Mouse (Mus musculus): ENCODE data around the gene Zfp989. TPM values are rescaled to one million over a fixed set of nuclear protein-coding genes. Genes with fewer than 3 reads are reported as not detected.
A peak's percentile ranks its signal among the peaks of the same experiment; 100 is the strongest.
"Not testable (repeated sequence)": the region's sequence is repeated elsewhere in the genome, so short reads cannot be mapped to it uniquely, and the experiment has no call there.

Zfp989 gene
- 0.21 TPM in 1 of 2 replicates, not detected in the other for polyA plus RNA-seq (2014; fragmentation: Nextera tagmentation; extraction: Ambion mirVana)

GRCm38 (mm10) chr4:146971757-146972156 lies at the start of gene Zfp989:
Gene Zfp989, plus strand, starts transcription at chr4:146971976.
- not testable (repeated sequence) for H3K9ac ChIP-seq (ENCODE audit: low read depth, low read length); H3K27ac ChIP-seq (ENCODE audit: low read depth, low read length); H3K9me3 ChIP-seq (ENCODE audit: control insufficient read depth, low read length); H3K27me3 ChIP-seq (ENCODE audit: control insufficient read depth, insufficient read depth, low read length); H3K36me3 ChIP-seq (ENCODE audit: control insufficient read depth, insufficient read depth, low read length); H3K4me1 ChIP-seq (ENCODE audit: control insufficient read depth, insufficient read depth, low read length); H3K4me3 ChIP-seq (ENCODE audit: low read length); H3K4me2 ChIP-seq (replicated peaks; ENCODE audit: low read depth, low read length); ATAC-seq (ENCODE audit: low FRiP score, low TSS enrichment)
- 92% methylated on average over 5 of the region's 5 CpGs for WGBS

- Histone ChIP-seq H3K36me3 (ENCODE audit: control insufficient read depth, insufficient read depth, low read length) (no peaks in the 10 kb centered on the region), H3K27me3 (ENCODE audit: control insufficient read depth, insufficient read depth, low read length) (no peaks in the 10 kb centered on the region), H3K27ac (ENCODE audit: low read depth, low read length) (no peak overlapping the region), H3K4me1 (ENCODE audit: control insufficient read depth, insufficient read depth, low read length) (no peaks in the 10 kb centered on the region), H3K4me3 (ENCODE audit: low read length) (peak overlapping the region; percentile 31), H3K4me2 (replicated peaks; ENCODE audit: low read depth, low read length) (peak overlapping the region; percentile 52), H3K9me3 (ENCODE audit: control insufficient read depth, low read length) (peaks cover 18% of the 10 kb centered on the region), H3K9ac (ENCODE audit: low read depth, low read length) (peak overlapping the region; percentile 34; the same call in 1 of the 2 replicates)
- ATAC-seq (ENCODE audit: low FRiP score, low TSS enrichment) = peak; percentile 88
- WGBS = 8% methylated on average over 77 of the region's 77 CpGs
These were observed 39.3 kb upstream of the Zfp989 start for GRCm38 (mm10) chr4:146932311-146933082.

GRCm38 (mm10) chr4:146941691-146942090 lies 30.1 kb upstream of the Zfp989 start:
- not testable (repeated sequence) for H3K9ac ChIP-seq (ENCODE audit: low read depth, low read length); ATAC-seq (ENCODE audit: low FRiP score, low TSS enrichment)

GRCm38 (mm10) chr4:146976581-146976980 lies 4.8 kb downstream of the Zfp989 start:
- H3K9ac ChIP-seq (ENCODE audit: low read depth, low read length); H3K4me1 ChIP-seq (ENCODE audit: control insufficient read depth, insufficient read depth, low read length); H3K27me3 ChIP-seq (ENCODE audit: control insufficient read depth, insufficient read depth, low read length); H3K4me3 ChIP-seq (ENCODE audit: low read length); H3K36me3 ChIP-seq (ENCODE audit: control insufficient read depth, insufficient read depth, low read length); H3K4me2 ChIP-seq (replicated peaks; ENCODE audit: low read depth, low read length); H3K9me3 ChIP-seq (ENCODE audit: control insufficient read depth, low read length); H3K27ac ChIP-seq (ENCODE audit: low read depth, low read length); ATAC-seq (ENCODE audit: low FRiP score, low TSS enrichment): not testable (repeated sequence)
- 25% methylated on average over 2 of the region's 2 CpGs for WGBS

More at GRCm38 (mm10) chr4:146941691-146942090, 30.1 kb upstream of the Zfp989 start:
- not testable (repeated sequence) for H3K36me3 ChIP-seq (ENCODE audit: control insufficient read depth, insufficient read depth, low read length); H3K27ac ChIP-seq (ENCODE audit: low read depth, low read length); H3K4me1 ChIP-seq (ENCODE audit: control insufficient read depth, insufficient read depth, low read length); H3K4me2 ChIP-seq (replicated peaks; ENCODE audit: low read depth, low read length); H3K27me3 ChIP-seq (ENCODE audit: control insufficient read depth, insufficient read depth, low read length); H3K4me3 ChIP-seq (ENCODE audit: low read length)
- H3K9me3 ChIP-seq (ENCODE audit: control insufficient read depth, low read length) = peaks cover 11% of the 10 kb centered on the region
- 70% methylated on average over 32 of the region's 32 CpGs for whole genome bisulfite sequencing

GRCm38 (mm10) chr4:147018400-147018799 lies 46.6 kb downstream of the Zfp989 start:
- not testable (repeated sequence) for H3K4me3 ChIP-seq (ENCODE audit: low read length); H3K27me3 ChIP-seq (ENCODE audit: control insufficient read depth, insufficient read depth, low read length); H3K4me2 ChIP-seq (replicated peaks; ENCODE audit: low read depth, low read length); H3K27ac ChIP-seq (ENCODE audit: low read depth, low read length); H3K9me3 ChIP-seq (ENCODE audit: control insufficient read depth, low read length); H3K36me3 ChIP-seq (ENCODE audit: control insufficient read depth, insufficient read depth, low read length); ATAC-seq (ENCODE audit: low FRiP score, low TSS enrichment); H3K9ac ChIP-seq (ENCODE audit: low read depth, low read length); H3K4me1 ChIP-seq (ENCODE audit: control insufficient read depth, insufficient read depth, low read length)
- WGBS = no CpG with 5 or more reads among the region's 1 CpGs

GRCm38 (mm10) chr4:147021550-147021949 lies 49.8 kb downstream of the Zfp989 start, which contains the start of gene Rex2:
Gene Rex2, plus strand, starts transcription at chr4:147021850.
- not testable (repeated sequence) for H3K36me3 ChIP-seq (ENCODE audit: control insufficient read depth, insufficient read depth, low read length); H3K27me3 ChIP-seq (ENCODE audit: control insufficient read depth, insufficient read depth, low read length); H3K4me2 ChIP-seq (replicated peaks; ENCODE audit: low read depth, low read length); H3K9me3 ChIP-seq (ENCODE audit: control insufficient read depth, low read length); H3K27ac ChIP-seq (ENCODE audit: low read depth, low read length); H3K4me1 ChIP-seq (ENCODE audit: control insufficient read depth, insufficient read depth, low read length); ATAC-seq (ENCODE audit: low FRiP score, low TSS enrichment); H3K4me3 ChIP-seq (ENCODE audit: low read length); H3K9ac ChIP-seq (ENCODE audit: low read depth, low read length)
- WGBS = no CpG with 5 or more reads among the region's 6 CpGs

GRCm38 (mm10) chr4:147026374-147026773 lies 54.6 kb downstream of the Zfp989 start:
- H3K9ac ChIP-seq (ENCODE audit: low read depth, low read length); H3K4me3 ChIP-seq (ENCODE audit: low read length); H3K36me3 ChIP-seq (ENCODE audit: control insufficient read depth, insufficient read depth, low read length); H3K4me1 ChIP-seq (ENCODE audit: control insufficient read depth, insufficient read depth, low read length); H3K27me3 ChIP-seq (ENCODE audit: control insufficient read depth, insufficient read depth, low read length); H3K4me2 ChIP-seq (replicated peaks; ENCODE audit: low read depth, low read length); ATAC-seq (ENCODE audit: low FRiP score, low TSS enrichment); H3K27ac ChIP-seq (ENCODE audit: low read depth, low read length); H3K9me3 ChIP-seq (ENCODE audit: control insufficient read depth, low read length): not testable (repeated sequence)
- 56% methylated on average over 1 of the region's 1 CpGs for WGBS

GRCm38 (mm10) chr4:147031308-147032036 lies 59.7 kb downstream of the Zfp989 start:
- H3K27me3 ChIP-seq (ENCODE audit: control insufficient read depth, insufficient read depth, low read length); H3K4me3 ChIP-seq (ENCODE audit: low read length); H3K9ac ChIP-seq (ENCODE audit: low read depth, low read length); H3K9me3 ChIP-seq (ENCODE audit: control insufficient read depth, low read length); H3K36me3 ChIP-seq (ENCODE audit: control insufficient read depth, insufficient read depth, low read length); ATAC-seq (ENCODE audit: low FRiP score, low TSS enrichment); H3K27ac ChIP-seq (ENCODE audit: low read depth, low read length); H3K4me1 ChIP-seq (ENCODE audit: control insufficient read depth, insufficient read depth, low read length); H3K4me2 ChIP-seq (replicated peaks; ENCODE audit: low read depth, low read length): not testable (repeated sequence)
- WGBS = 92% methylated on average over 1 of the region's 2 CpGs
